Mouse (Mus musculus): Measurements from ENCODE around the gene Tspan4.

The Tspan4 gene

DNA sequence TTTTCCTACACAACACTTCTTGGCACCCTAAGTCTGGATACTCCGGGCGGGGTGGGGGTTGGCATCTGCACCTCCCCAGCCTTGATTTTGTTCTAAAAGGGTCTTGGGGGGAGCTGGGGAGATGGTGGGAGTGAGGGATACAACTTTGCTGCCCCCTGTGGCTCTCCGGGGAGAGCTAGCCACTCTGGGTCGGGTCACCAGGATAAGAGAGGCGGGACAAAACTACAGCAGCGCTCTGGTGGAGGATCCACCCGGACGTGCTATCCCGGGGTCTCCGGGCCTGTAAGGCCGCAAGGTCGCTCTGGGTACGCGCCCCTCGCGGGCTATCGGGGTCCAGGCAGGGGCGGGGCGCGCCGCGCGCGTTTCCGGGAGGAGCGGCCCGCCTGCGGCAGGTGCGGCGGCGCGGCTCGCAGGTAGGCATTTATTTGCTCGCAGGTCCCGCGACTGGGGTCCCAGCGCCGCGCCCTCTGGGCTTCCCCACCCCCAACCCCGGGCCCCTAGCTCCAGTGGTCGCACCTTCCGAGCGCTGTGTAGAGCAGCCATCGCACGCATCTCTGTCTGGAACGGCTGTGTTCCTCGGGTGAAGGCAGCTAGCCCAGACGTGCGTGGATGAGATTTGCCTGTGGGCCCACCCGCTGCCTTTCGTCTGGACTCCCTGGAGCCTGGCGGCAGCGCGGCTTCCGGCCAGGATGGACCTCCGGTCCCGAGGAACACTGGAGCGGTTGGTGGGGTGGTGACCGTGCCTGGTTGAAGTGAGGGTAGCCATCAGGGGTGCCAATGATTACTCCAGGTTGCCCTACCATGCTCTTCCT lies 13.3 kb upstream of the Tspan4 start:
- no peak for DNase-seq (ENCODE audit: low spot score in 2 of 2)

- DNase-seq (ENCODE audit: low spot score in 2 of 2) = no peak
These were observed 12.7 kb upstream of the Tspan4 start for GRCm38 (mm10) chr7:141462333-141462821.

DNA sequence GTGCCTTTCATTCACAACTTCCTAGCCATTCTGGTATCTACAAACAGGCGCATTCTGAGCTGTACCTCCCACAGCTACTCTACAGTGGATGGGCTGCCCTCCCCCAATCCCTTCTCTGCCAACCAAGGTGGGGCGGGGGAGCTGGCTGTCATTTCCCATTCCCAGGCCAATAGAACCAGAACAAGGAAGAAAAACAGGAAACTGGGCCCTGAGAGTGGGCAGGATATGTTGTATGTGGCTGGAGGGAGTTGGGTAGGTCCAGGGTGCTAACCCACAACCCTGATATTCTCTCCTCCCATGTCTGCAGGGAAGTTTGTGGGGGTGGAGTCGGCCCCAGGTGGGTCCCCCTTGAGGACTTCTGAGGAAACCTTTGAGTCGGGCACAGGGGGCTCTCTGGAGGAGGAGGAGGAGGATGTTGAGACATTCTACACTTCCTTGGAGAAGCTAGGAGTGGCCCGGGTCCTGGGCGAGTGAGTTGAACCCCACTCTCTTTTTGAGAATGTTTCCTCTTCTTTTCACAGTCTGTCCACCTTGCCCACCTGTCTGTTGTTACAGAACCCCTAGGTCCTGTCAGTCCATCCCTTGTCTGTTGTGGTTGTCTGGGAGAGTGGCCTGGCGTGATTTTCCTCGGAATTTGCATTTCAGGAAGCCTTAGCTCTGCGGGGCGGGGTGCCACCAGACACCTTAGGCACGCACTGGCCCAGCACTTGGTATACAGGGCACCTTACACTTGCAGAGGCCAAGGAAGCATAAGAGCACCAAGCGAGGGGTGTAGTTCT lies 11.0 kb upstream of the Tspan4 start:
- DNase-seq (ENCODE audit: low spot score in 2 of 2) = no peak

- no peak for DNase-seq (ENCODE audit: low spot score in 2 of 2)
These were observed 10.3 kb upstream of the Tspan4 start for GRCm38 (mm10) chr7:141464603-141465201.

DNA sequence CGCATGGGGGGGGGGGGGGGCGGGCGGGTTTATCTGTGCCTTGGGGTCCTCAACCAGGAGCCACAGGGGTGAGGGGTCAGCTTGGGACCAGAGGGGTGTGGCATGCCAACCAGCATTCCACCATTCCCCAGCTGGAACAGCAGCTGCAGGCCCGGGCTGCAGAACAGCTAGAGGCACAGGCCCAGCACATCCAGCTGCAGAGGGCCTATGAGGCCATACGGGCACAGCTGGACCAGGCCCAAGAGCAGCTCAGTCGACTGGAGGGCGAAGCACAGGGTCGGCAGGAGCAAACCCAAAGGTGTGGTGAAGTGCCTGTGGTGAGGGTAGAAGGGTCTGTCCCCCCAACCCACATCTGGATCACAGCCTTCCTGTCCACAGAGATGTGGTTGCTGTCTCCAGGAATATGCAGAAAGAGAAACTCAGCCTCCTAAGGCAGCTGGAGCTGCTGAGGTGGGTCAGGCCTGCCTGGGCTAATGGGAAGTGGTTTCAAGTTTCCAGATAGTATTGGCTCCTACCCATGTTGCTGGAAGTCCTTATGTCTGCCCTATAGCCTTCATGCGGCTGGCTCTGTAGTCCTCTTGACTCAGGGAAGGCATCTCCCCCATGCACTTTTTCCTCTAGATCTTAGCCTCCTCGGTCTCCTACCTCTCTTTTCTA lies 9.5 kb upstream of the Tspan4 start:
- no peak for DNase-seq (ENCODE audit: low spot score in 2 of 2)

DNA sequence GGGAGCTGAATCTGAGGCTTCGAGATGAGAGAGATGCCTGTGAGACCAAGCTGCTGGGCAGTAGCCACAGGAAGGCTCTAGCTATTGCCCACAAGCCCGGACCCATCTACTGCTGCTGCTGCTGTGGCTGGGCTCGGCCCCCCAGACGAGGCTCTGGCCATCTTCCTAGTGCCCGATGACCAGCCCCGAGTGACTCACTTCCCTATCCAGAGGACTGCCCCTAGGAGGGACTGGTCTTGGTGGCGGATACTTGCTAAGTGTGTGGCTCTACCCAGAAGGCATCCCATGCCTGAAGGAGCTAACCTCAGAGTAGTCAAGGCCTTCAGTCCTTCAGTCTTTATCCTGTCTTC lies 9.0 kb upstream of the Tspan4 start:
- DNase-seq (ENCODE audit: low spot score in 2 of 2) = no peak

GRCm38 (mm10) chr7:141466607-141467148 lies 8.4 kb upstream of the Tspan4 start:
- DNase-seq (ENCODE audit: low spot score in 2 of 2) = no peak

DNA sequence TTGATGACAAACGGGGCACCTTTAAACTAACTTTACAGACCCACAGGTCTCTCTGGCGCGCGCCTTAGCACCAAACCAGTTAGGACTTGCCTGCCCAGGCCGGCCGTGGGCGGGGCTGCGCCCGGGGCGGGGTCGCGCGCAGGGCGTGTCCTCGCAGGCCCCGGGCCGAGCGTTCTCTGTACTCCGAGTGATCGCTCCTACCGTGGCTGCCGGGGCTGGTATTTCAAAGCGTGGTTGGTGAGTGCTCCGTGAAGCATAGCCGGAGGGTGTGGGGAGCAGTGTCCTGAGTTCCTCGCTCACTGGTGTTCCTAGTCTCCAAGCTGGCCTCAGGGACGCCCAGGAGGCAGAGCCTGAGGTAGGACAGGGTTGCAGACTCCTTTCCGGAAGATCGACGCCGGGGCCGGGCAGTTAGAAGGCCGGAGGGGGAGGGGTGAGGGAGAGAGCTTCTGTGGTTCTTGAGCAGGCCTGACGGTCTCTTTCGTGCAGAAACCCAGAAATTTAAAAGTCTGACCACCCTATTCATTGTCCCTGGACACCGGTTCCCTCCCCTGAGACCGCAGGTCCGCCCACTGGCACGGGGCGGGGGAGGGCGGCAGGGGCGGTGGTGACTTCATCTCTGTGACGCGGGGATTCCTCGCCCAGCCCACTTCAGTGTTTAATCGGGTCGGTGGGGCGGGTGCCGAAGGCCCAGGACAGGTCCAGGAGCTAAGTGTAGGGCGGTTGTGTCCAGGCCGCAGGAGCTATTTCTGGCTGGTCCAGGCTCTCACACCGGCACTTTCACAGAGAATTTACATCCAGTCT lies 7.6 kb upstream of the Tspan4 start, which contains the start of gene Cd151:
Gene Cd151, plus strand, starts transcription at position 163 of the 801 bp plus-strand sequence.
- DNase-seq (ENCODE audit: low spot score in 2 of 2) = peak; percentile 88 to 90

DNA sequence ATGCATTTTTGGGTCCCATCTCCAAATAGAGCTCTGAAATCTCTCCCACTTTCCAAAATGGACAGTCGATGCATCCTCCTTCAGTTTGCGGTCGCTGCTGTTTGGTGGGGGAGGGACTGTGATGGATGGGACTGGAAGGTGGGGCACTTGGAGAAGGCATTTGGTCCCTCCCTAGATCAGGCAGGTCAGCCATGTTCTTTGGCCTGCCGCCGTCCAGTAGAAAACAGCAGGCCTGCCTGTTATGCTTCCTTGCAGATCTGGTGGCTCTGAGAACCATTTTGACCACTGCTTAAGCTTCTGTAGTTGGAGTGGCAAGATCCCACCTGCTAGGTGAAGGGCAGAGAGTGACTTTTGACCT lies 6.9 kb upstream of the Tspan4 start:
- DNase-seq (ENCODE audit: low spot score in 2 of 2) = no peak

DNA sequence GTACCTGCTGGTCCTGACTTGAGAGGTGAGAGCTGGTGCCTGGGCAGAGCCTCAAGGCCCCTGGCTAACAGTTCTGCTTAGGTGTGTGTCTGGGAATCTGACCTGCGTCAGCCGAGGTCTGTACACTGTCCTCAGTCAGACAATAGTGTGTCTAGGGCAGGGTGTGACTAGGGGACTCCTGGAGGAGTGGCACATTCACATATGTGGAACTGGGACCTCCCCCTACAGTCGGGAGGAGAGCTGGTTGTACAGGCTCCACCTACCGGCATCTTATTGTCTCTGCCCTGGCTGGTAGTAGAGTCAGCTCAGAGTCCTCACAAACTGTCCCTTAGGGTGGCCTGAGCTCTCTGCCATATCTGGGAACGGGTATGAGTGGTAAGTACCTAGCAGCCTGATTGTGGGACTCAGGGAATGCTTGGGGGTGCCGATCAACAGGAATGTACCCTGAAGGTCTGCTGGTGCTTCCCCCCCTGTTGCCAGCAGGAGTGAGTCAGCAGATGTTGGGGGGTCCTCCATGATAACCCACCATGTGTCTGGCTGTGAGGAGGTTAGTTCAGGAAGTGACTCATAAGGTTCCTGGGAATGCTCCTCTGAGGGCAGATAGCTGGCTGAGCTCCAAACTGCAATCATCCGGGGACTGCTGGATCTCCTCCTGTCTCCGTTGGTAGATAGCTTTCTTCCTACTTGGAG lies 6.4 kb upstream of the Tspan4 start:
- DNase-seq (ENCODE audit: low spot score in 2 of 2) = peak in 1 of 2 experiments; percentile 65

DNA sequence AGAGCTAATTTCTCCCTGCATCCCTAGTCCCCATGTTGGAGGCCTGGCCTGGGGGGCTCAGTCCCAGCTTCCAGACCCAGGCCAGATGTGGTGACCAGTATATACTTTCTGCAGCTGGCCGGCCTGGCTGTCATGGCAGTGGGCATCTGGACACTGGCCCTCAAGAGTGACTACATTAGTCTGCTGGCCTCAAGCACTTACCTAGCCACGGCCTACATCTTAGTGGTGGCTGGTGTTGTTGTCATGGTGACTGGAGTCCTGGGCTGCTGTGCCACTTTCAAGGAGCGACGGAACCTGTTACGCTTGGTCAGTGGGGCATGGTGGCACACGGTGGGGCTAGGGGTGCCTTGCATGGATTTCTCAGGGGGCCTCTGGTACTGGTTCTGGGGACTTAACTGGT lies 5.7 kb upstream of the Tspan4 start:
- DNase-seq (ENCODE audit: low spot score in 2 of 2) = no peak

DNA sequence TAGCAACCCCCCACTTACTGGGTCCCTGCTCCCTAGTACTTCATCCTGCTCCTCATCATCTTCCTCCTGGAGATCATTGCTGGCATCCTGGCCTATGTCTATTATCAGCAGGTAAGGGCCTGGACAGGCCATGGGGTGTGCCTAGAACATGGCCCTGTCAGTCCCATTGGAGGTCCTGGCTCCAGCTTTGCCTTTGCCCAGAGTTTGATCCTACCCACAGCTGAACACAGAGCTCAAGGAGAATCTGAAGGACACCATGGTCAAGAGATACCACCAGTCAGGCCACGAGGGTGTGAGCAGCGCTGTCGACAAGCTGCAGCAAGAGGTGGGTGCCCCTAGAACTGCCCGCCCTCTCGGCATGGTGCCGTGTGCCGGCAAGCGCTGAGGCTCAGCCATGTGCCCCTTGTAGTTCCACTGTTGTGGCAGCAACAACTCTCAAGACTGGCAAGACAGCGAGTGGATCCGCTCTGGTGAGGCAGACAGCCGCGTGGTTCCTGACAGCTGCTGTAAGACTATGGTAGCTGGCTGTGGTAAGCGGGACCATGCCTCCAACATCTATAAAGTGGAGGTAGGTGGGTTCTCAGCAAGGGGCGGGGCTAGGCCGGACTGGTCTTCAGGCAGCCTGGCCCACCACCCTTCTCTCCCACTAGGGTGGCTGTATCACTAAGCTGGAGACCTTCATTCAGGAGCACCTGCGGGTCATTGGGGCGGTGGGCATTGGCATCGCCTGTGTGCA lies 5.0 kb upstream of the Tspan4 start:
- DNase-seq (ENCODE audit: low spot score in 2 of 2) = no peak

GRCm38 (mm10) chr7:141470637-141470944 lies 4.4 kb upstream of the Tspan4 start:
- DNase-seq (ENCODE audit: low spot score in 2 of 2) = no peak

- no peak for DNase-seq (ENCODE audit: low spot score in 2 of 2)
These were observed 3.8 kb upstream of the Tspan4 start for GRCm38 (mm10) chr7:141471236-141471635.

GRCm38 (mm10) chr7:141472226-141472625 lies 2.8 kb upstream of the Tspan4 start:
- DNase-seq (ENCODE audit: low spot score in 2 of 2) = no peak

- no peak for DNase-seq (ENCODE audit: low spot score in 2 of 2)
These were observed 2.3 kb upstream of the Tspan4 start for GRCm38 (mm10) chr7:141472763-141473162.

GRCm38 (mm10) chr7:141474160-141474559 lies 880 bp upstream of the Tspan4 start:
- DNase-seq (ENCODE audit: low spot score in 2 of 2) = no peak

DNA sequence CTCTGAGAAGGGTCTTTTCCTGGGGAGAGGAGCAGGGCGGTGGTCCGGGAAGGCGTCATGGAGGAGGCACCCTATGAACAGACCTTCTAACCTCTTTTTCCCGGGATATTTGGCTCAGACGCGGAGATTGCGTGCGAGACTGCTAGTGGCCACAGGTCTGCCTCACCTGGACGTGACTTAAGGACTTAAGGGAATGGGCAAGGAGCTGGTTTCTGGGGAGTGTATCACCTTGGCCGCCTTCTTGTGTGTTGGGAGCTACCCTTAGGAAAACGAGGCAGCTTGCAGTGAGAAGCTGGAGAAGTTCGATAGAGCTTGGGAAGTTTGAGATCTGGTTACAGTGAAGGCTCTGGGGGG lies 742 bp downstream of the Tspan4 start:
- DNase-seq (ENCODE audit: low spot score in 2 of 2) = no peak

GRCm38 (mm10) chr7:141476226-141476980 lies 1.4 kb downstream of the Tspan4 start:
- DNase-seq (ENCODE audit: low spot score in 2 of 2) = peak; percentile 80 to 82
